Mouse (Mus musculus) intestine, postnatal 0 days (tissue): Measurements from ENCODE around the gene Ttc33. TPM values are rescaled to one million over a fixed set of nuclear protein-coding genes. Genes with fewer than 3 reads are reported as not detected.
A peak's percentile ranks its signal among the peaks of the same experiment; 100 is the strongest.

ENCODE experiments used
- ATAC-seq: fragments of 200-750 bp; cut with Nextera tagmentation; 2 replicates; pipeline ENCODE4 v1.8.0; 2017; ENCODE audit warnings: mild to moderate bottlenecking, moderate TSS enrichment, moderate library complexity
- H3K27ac ChIP-seq: fragments of 300-500 bp; sonication (generic); 2 replicates; pipeline ENCODE4 v1.5.1; 2014; ENCODE audit warnings: mild to moderate bottlenecking, low read depth, low read length, moderate library complexity
- H3K27me3 ChIP-seq: fragments of 300-500 bp; sonication (generic); replicated peaks from 2 replicates; pipeline ENCODE4 v1.6.1; 2014; ENCODE audit warnings: low read length, mixed read lengths; ENCODE audit not compliant: control insufficient read depth, insufficient read depth
- H3K36me3 ChIP-seq: fragments of 300-500 bp; sonication (generic); 2 replicates; pipeline ENCODE4 v1.6.1; 2014; ENCODE audit warnings: mild to moderate bottlenecking, moderate library complexity; ENCODE audit not compliant: control insufficient read depth, insufficient read depth
- H3K4me1 ChIP-seq: fragments of 300-500 bp; sonication (generic); replicated peaks from 2 replicates; pipeline ENCODE4 v1.6.1; 2014; ENCODE audit warnings: antibody characterized with exemption, low read length, mixed read lengths; ENCODE audit not compliant: control insufficient read depth, insufficient read depth
- H3K4me2 ChIP-seq: fragments of 300-500 bp; sonication (generic); replicated peaks from 2 replicates; pipeline ENCODE4 v1.6.1; 2014; ENCODE audit warnings: low read depth, mild to moderate bottlenecking, moderate library complexity
- H3K4me3 ChIP-seq: fragments of 300-500 bp; sonication (generic); 2 replicates; pipeline ENCODE4 v1.5.1; 2014; ENCODE audit warnings: low read depth, low read length
- H3K9ac ChIP-seq: fragments of 300-500 bp; sonication (generic); 2 replicates; pipeline ENCODE4 v1.6.1; 2014; ENCODE audit warnings: mild to moderate bottlenecking, low read depth, low read length
- H3K9me3 ChIP-seq: fragments of 300-500 bp; sonication (generic); 2 replicates; pipeline ENCODE4 v1.6.1; 2016; ENCODE audit warnings: mixed run types; ENCODE audit not compliant: control insufficient read depth
- CTCF ChIP-seq: sonication (generic); IDR thresholded peaks from 2 replicates; pipeline ENCODE4 v1.5.1; 2016; ENCODE audit warnings: low read depth, mild to moderate bottlenecking, control low read depth, antibody characterized with exemption, moderate library complexity
- WGBS: fragments of 180-500 bp; shearing (Covaris S2); extraction: QIAGEN DNeasy Blood & Tissue Kit; methylation state at CpG from one replicate; pipeline ENCODE4 v1.1.7; 2014; 5-methylcytosine and 5-hydroxymethylcytosine counted together
- polyA plus RNA-seq: library from polyadenylated mRNA; unstranded; fragments of >200 nt; fragmentation: Nextera tagmentation; extraction: Ambion mirVana; gene quantifications from 2 replicates; pipeline ENCODE4 v1.2.1, GENCODE M21; 2015

Ttc33 gene
- polyA plus RNA-seq, 1 experiment from 2014 or later = 26.0 TPM

DNA sequence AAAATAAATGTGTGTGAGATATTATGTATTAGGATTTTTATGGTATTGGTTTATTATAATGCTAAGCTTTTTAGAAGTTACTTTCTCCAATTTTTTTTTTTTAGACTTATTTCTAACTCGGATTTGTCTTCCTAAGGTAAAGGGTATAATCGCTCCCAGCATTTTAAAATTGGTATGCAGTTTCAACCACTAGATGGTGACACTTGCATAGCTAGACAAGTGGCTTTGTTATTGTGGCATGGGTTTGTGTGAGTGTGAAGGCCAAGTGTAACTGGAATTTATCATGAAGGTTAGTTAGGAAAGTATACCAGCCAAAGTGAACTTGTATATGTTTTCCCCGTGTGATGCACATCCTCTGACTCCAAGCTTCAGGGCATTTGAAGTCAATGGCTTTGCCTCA, 8.5 kb downstream of the Ttc33 start:
- Histone ChIP-seq H3K36me3 (peaks cover 10% of the 10 kb centered on the region), H3K27me3 (no peaks in the 10 kb centered on the region), H3K27ac (no peak overlapping the region), H3K4me3 (no peak overlapping the region), H3K9ac (no peak overlapping the region), H3K4me2 (no peak overlapping the region), H3K9me3 (no peaks in the 10 kb centered on the region), H3K4me1 (no peaks in the 10 kb centered on the region)
- 73% methylated on average over 3 of the region's 3 CpGs for WGBS
- TF ChIP-seq CTCF = peak; percentile 83
- no peak for ATAC-seq

DNA sequence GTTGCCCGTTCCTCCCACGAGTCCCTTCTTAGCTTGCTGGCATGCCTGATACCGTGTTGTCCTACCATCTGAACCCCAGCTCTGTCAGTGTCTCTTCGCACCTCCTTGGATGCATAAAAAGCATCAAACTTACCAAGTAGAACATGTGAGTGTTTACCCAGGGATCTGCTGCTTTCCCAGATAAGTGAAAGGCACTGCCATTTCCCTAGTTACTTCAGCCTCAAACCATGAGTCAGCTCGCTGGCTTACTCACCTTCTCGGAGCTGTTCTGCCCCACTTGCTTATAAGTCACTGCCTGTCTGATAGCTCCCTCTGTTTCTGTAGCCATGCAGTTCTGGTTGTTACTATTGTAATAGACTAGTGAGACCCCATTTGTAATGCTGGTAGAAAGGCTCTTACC, 9.1 kb downstream of the Ttc33 start:
- WGBS = 67% methylated on average over 6 of the region's 6 CpGs
- Histone ChIP-seq H3K27me3 (no peaks in the 10 kb centered on the region), H3K9me3 (no peaks in the 10 kb centered on the region), H3K9ac (no peak overlapping the region), H3K4me2 (no peak overlapping the region), H3K4me1 (no peaks in the 10 kb centered on the region), H3K27ac (no peak overlapping the region), H3K36me3 (peaks cover 10% of the 10 kb centered on the region), H3K4me3 (no peak overlapping the region)
- ATAC-seq = no peak
- TF ChIP-seq CTCF = no peak

DNA sequence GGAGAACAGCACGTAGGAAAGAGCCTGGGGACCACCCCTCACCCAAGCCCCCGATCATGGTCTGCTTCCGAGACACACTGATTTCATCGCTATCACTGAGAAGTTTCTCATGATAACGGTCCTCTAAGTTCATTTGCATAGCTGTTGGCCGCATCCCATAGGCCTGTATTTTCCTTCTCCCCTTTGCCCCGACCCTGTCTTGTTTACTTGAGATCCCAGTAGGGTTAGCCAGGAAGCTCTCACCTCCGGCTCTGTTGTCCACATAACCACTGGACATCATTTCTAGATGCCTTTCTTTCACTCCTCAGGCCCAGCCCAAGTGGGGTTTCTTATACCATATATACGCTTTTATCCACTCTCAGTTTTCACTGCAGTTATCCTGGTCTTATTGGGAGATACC, 9.6 kb downstream of the Ttc33 start:
- H3K36me3 ChIP-seq = peaks cover 10% of the 10 kb centered on the region
- WGBS = 86% methylated on average over 9 of the region's 9 CpGs
- no peaks in the 10 kb centered on the region for H3K9me3 ChIP-seq
- H3K27ac ChIP-seq = no peak overlapping the region
- no peaks in the 10 kb centered on the region for H3K27me3 ChIP-seq
- H3K4me2 ChIP-seq = no peak overlapping the region
- ATAC-seq = no peak
- H3K4me3 ChIP-seq = no peak overlapping the region
- H3K4me1 ChIP-seq = no peaks in the 10 kb centered on the region
- no peak overlapping the region for H3K9ac ChIP-seq
- no peak for TF ChIP-seq CTCF

DNA sequence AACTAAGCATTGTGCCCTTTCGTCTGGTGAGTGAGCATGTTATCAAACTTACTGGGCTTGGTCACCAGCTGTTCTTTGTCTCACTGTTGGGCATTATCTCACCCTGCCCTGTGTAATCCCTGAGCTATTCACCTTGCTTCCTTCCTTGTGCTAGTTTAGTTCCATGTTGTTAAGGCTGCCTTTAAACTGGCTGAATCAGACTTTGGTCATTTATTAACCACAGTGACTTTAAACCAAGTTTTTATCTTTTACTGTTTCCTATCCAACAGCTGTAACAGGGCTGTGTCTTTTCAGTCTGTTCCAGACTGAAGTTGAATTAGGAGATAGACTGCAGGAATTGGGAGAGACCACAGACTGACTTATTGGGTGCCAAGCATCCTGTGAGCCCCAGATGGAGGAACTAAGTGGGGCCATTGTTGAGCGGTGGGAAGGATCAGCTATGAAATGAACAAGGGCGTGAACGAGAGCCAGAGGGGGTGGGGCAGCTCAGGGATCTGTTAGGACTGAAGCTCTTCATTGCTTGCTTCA, 10.7 kb downstream of the Ttc33 start:
- peak; percentile 98 for ATAC-seq
- Histone ChIP-seq H3K27ac (peak overlapping the region; percentile 78), H3K9me3 (no peaks in the 10 kb centered on the region), H3K36me3 (peaks cover 3% of the 10 kb centered on the region; the same call in 1 of the 2 replicates), H3K9ac (no peak overlapping the region), H3K27me3 (no peaks in the 10 kb centered on the region), H3K4me1 (no peaks in the 10 kb centered on the region), H3K4me3 (no peak overlapping the region), H3K4me2 (peak overlapping the region; percentile 46)
- no peak for TF ChIP-seq CTCF
- 21% methylated on average over 4 of the region's 4 CpGs for WGBS

DNA sequence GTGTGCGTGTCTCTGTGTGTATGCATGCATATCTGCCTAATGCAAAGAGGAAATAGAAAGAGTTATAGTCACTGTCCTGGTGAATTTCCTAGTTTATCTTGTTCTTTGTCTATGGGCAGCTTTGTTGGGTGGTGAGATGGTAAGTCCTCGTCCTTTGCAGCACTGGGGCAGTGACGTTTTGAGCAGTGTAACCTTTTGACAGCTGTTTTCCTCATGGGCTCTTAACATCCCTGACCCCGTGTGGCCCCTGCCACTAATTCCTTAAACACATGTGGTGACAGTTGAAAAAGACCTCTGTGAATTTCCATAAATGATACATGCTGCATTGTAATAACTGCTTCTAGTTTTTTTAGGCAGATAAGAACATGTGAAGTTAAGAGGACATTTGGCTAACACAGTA, 11.4 kb downstream of the Ttc33 start:
- no peaks in the 10 kb centered on the region for H3K27me3 ChIP-seq
- H3K4me2 ChIP-seq = peak overlapping the region; percentile 46; the same call in 1 of the 2 replicates
- no peak for TF ChIP-seq CTCF
- H3K36me3 ChIP-seq = peaks cover 3% of the 10 kb centered on the region; the same call in 1 of the 2 replicates
- H3K27ac ChIP-seq = peak overlapping the region; percentile 78
- ATAC-seq = no peak
- no peak overlapping the region for H3K9ac ChIP-seq
- no peaks in the 10 kb centered on the region for H3K9me3 ChIP-seq
- WGBS = 38% methylated on average over 4 of the region's 4 CpGs
- H3K4me3 ChIP-seq = no peak overlapping the region
- no peaks in the 10 kb centered on the region for H3K4me1 ChIP-seq

DNA sequence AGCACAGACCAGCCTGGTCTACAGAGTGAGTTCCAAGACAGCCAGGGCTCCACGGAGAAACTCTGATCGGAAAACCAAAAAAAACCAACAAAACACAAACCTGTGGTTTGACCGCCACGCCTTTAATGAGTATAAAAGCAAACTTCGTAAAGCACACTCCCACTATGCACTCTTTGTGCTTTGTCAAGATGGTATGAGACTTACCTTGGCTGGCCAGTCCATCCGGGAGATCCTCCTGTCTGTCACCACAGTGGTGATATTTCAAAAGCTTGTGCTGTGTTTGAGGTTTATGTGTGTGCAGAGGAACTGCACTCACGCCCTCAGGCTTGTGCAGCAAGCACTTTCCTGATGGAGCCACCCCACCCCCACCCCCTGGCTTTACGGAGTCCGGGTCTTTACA, 19.9 kb downstream of the Ttc33 start:
- WGBS = 69% methylated on average over 9 of the region's 9 CpGs
- no peaks in the 10 kb centered on the region for H3K4me1 ChIP-seq
- no peaks in the 10 kb centered on the region; the same call in 1 of the 2 replicates for H3K36me3 ChIP-seq
- ATAC-seq = no peak
- no peaks in the 10 kb centered on the region for H3K27me3 ChIP-seq
- H3K9me3 ChIP-seq = no peaks in the 10 kb centered on the region
- H3K27ac ChIP-seq = no peak overlapping the region
- no peak overlapping the region for H3K4me3 ChIP-seq
- no peak overlapping the region for H3K4me2 ChIP-seq
- no peak for TF ChIP-seq CTCF
- H3K9ac ChIP-seq = no peak overlapping the region

DNA sequence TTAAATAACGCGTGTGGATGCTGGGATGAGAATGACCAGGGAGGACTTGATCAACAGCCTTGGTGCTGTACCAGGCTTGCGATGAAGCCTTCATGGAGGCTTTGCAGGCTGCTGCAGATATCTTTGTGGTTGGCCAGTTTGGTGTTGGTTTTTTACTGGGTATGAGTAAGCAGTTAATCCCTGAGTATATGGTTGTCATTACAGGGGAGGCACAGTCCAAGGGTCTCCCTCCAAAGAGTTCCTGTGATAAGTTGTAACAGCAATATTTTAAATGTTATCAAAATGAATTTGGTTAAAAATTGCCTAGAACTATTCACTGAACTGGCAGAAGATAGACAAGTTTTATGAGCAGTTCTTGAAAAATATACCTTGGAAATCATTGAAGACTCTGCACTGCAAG, 23.8 kb downstream of the Ttc33 start:
- ATAC-seq = no peak
- Histone ChIP-seq H3K4me3 (no peak overlapping the region), H3K9ac (no peak overlapping the region), H3K4me2 (no peak overlapping the region), H3K27me3 (no peaks in the 10 kb centered on the region), H3K4me1 (no peaks in the 10 kb centered on the region), H3K36me3 (peaks cover 9% of the 10 kb centered on the region; the same call in 1 of the 2 replicates), H3K9me3 (no peaks in the 10 kb centered on the region), H3K27ac (no peak overlapping the region)
- TF ChIP-seq CTCF = no peak
- 75% methylated on average over 3 of the region's 3 CpGs for WGBS
